Mouse (Mus musculus) layer of hippocampus, postnatal 14 days (tissue): ENCODE data around the gene Syn3. TPM values are rescaled to one million over a fixed set of nuclear protein-coding genes. Genes with fewer than 3 reads are reported as not detected.
"Not testable (repeated sequence)": the region's sequence is repeated elsewhere in the genome, so short reads cannot be mapped to it uniquely, and the experiment has no call there.

Experiments
- DNase-seq, 2 experiments: peaks; one replicate each; pipeline ENCODE4 v3.0.0; 2021 to 2022; ENCODE audit warnings: low spot score in 2 of 2, mixed read lengths in 1 of 2
- total RNA-seq, 2 experiments: library from RNA; stranded (reverse); gene quantifications; 2 replicates each; pipeline ENCODE4 v1.2.3; 2021

Syn3 gene
- total RNA-seq, 2 experiments from 2014 or later = 27.1 to 28.4 TPM

DNA sequence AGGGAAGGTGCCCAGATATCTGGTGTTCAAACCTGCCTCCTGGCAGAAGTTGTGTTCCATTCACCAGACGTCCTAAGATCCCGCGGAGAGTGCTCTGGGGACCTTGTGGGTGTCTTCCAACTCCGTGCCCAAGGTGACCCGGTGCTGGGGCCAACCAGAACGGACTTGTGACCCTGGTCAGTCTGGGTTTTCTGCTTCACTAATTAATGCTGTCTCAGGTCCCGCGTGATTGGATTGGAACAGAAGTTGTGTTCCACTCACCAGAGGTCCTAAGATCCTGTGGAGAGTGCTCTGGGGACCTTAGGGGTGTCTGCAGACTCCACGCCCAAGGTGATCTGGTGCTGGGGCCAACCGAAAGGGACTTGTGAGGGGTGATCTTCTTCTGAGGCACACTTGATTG, 376.2 kb downstream of the Syn3 start:
- DNase-seq = not testable (repeated sequence)

DNA sequence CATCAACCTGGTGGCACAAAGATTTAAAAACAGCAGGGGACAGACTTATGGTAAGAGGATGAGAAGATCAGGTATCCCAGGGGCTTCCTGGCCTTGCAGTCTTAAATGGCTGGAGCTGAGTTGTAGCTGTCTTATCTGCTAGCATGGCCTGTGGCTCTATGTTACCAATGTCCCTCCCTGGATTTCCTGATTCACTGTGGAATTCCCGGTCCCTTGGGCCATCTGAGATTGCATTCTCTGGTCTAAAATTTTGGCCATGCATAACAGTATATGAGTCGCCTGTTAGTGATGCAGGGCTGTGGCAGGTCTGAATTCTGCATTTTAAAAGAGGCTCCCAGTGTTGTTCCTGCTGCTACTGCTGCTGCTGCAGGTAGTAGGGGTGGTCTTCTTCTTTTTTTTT, 382.4 kb downstream of the Syn3 start:
- DNase-seq = no peak

DNA sequence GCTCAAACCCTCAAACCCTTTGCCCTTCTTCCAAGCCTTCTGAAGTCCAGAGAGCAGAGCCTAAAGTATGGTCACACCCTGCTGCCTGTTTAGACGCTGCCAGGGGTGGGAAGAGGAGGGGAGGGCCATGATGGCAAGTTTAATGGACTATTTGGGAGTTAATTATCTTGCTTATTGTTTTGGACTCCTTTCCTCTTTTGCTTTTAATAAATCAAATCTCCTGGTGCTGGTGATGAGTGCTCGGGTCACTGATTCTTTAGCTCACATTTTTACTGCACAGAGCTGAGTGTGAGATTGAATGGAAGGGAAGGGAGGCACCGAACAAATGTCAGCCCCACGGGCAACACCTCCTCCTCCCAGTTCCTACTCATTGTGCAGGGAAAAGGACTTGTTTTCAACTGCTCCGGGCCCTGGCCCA, 384.3 kb downstream of the Syn3 start:
- DNase-seq = no peak

DNA sequence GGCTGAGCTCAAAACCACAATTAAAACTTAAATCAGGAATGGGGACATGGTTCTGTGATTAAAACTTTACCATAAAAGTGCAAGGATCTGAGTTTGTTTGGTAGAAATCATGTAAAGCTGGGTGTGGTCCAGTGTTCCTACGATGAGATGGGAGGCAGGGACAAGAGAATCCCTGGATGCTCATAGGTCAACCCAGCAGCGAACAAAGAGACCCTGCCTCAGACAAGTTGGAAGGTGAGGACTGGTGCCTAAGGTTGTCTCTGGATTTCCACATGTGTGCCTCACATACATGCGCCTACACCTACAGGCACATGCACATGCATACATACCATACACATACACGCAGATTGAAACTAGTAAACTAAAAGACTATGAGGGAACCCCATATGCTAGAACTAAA, 389.9 kb downstream of the Syn3 start:
- no peak for DNase-seq

DNA sequence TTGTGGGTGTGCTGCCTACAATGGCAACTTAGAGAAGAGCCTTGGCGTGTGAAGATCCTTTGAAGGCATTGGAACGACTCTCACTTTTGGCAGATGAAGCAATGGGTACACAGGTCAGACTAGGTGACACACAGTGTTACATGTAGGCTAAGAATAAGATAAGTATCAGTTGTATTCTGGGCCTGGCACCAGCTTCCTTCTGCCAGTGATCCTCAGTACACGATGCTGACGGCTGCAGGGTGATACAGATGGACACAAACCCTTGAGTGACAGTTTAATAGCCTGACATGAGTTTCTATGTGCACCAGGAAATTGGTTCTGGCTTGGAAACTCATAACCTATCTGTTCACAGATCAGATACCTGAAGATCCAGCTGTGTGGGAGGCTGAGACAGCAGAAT, 391.0 kb downstream of the Syn3 start:
- no peak for DNase-seq

DNA sequence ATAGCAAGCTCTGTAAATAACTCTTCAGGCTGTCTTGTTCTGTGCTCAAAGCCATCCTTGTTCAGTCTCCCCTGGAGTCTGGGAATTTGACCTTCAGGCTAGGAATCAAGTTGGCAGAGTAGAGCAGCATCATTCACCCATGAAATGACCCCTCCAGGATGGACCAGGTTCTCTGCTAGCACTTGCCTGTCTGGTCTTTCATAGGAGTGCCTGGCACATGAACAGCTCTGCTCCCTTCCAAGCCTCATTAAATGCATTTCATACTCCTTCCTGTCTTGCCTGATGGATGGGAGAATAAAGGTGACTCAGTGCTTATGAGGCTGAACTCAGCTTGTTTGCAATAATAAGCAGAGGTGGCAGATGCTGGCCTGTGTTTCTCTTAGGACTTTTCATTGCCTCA, 394.7 kb downstream of the Syn3 start:
- no peak for DNase-seq

DNA sequence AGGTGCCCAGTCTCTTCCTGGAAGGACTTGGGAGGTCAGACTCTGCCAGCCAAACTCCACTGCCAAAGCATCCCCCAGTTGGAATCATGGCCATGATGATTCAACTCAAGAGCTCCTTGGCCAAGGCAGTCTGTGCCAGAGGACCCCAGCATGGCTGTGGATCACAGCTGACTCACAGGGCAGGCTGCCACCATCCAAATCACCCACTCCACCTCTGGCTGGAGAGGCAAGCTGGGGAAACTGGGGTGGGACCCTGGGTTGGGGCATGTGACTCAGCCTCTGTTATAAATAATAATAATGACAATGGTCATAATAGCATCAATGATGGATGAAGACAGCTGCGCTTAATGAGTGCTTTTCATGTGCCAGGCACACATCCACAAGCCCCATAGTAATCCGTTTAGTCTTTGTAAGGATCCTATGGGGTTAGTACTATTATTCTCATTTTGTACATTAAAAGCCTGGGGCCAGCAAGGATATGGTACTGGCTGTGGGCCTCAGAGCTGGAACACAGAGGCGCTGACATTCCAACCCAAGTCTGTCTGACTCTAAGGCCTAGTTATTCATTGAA, 398.3 kb downstream of the Syn3 start:
- peak; percentile 24 to 44 for DNase-seq

DNA sequence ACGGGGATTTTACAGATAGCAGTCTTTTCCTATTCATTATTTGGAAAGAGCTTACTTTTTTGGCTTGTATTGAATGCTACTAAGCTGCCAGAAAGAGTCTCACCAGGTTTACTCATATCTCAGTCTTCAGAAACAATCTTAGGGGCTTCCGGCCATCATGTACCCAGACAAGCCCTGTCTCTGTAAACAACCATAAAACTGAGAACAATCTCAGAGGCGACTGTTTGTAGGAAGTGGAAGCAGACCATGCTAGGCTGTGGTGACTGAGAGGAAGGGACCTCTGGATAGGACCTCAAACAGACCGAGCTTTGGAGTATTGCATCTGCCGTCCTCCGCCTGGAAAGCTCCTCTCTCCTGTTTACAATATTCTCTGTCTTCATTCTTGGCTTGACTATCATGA, 400.3 kb downstream of the Syn3 start:
- no peak for DNase-seq

DNA sequence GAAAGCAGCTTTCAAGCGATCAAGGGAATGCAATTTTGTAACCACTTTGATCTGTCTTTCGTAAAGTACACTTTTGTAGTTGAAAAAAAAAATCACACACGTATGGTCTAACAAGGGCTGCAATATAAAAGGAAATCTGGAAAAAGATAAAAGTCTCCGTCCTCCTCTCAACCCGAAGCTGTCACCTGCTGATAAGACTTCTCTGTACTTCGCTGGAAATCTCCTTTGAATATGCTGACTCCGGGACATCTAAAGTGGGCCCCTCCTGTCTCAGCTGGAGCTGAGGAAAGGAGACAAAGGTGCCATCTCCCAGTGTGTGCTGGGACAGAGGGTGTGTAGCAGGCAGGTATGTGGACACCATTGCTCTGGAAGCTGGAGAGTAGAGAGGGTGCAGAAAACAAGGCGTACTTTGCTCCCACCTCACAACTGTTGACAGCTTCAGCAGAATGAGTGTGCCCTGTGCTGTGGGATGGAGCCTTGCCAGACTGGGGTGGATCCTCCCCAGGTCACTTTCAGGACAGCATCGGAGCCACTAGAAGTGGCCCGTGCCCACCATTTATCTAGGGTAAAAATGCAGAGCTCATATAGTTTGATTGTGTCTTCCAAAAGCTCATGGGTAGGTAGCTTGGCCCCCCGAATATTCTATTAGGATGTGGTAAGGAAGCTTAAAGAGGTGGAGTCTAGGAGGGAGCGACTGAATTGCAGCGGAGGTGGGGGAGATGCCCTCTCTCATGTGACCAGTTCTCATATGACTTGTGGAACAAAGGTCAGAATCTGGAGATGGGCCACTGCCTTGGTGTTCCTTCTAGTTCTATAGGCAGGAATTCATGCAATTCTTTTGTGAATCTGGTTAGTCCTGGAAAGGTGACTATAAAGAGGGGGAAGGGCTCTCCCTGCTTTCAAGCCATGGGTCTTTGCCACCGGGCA, 405.3 kb downstream of the Syn3 start:
- no peak for DNase-seq

DNA sequence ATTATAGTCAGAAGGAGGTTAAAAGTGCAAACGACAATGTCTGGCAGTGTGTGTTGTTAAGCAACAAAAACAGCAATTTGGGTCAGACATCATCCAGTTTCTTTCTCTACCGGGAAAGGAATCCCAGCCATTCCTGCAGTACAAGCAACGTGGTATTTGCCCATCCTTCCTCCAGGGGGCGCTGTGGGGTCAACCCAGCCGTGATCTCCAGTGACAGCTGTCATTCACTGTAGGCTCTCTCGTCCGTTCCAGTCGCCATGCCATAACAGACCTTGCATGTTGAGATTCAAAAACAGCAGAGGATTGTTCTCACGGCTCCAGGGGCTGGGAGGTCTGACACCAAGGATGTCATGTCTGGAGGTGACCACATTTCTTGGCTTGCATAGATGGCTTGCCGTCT, 406.8 kb downstream of the Syn3 start:
- peak in 1 of 2 experiments; percentile 16 for DNase-seq

DNA sequence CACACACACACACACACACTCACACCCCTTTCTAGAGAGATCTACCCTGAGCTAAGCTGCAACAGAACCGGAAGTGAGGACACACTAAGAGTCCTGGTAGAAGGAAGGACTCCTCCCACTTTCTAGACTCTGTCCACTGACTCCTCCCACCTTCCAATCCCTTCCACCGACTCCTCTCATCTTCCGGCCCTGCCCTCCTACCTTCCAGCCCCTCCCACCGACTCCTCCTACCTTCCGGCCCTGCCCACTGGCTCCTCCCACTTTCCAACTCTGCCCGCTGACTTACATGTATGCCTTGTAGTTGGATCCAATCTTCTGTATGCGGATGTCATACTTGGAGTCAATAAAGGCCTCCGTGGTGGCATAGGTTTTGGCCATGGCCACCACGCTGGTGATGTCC, 418.8 kb downstream of the Syn3 start:
- DNase-seq = no peak

DNA sequence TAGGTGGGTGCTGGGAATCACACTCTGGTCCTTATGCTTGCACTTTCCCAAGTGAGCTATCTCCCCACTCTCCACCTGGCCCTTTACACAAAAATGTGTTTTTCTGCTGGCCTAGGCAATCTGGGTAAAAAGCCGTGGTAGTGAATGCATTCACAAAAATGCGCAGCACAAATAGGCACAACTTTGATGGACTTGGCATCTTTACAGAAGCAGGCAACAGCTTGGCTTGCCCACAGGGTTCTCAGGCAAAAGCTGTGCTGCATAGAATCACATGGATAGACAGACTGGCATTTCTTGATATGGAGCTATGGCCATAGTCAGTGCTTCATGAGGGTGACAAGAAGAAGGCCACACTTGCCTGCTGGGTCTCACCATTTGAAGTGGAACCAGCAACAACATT, 419.9 kb downstream of the Syn3 start:
- DNase-seq = no peak

DNA sequence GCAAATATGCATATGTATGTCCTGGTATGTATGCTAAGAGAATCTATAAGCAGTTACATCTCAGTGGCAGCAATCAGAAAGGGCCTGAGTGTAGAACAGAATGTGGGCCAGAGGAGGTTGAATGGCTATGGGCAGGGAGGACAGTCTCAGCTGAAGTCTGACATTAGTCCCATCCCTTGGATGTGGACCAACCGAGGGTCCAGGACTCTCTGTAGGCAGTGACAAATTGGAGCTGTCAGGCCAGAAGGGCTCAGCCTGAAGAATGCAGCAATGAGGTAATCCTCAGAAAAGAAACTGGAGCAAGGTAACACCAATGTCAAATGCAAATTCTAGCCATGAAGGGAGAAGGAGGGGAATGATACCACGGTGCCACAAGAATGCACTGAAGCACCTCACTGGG, 421.4 kb downstream of the Syn3 start:
- no peak for DNase-seq

DNA sequence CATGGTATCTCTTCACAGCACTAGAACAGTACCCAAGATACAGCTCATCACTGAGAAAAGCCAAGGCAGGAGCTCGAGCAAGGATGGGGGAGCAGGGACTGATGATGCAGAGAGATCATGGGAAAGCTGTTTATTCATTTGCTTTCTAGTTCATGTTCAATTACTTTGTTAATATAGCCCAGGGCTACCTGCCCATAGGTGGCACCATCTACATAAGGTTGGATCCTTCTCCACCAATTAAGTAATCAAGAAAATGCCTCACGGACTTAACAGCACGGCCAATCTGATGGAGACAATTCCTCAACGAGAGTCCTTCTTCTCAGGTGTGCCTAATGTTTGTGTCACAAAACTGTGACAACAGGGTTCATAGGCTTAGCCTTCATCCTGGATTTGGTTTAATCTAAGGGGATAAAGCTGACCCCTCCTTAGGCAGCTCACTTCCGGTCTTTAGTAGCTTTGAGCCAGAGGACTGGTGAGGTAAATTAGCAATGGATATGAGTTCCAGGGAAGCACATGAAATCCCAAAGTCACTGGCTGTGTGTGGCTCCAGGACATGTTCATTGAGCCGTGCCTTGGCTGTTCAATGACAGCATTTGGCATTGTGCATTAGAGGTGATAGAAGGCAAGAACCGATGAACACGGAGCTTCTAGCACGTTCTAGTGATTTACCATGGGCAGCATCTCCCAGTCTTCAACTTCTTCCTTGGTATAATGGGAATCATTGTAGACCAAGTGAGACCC, 423.6 kb downstream of the Syn3 start:
- no peak for DNase-seq

DNA sequence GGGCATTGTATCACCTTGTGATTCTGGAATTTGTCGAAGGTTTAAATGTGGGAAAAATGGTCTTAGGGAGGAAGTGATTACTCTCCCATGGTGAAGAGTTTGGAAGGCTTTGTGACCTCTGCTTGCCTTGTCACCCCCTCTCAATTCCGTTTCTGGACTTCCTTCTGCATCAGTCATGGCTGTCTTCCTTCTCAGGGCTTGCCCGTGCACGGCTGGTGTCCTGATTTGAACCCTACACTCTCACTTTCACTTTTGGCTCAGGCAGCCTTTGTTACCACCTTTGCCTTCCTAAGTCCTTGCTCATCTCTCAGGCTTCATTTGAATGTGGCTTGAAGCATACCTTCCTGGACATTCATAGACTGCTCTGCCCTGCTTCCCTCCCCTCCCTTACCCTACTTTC, 424.6 kb downstream of the Syn3 start:
- no peak for DNase-seq

DNA sequence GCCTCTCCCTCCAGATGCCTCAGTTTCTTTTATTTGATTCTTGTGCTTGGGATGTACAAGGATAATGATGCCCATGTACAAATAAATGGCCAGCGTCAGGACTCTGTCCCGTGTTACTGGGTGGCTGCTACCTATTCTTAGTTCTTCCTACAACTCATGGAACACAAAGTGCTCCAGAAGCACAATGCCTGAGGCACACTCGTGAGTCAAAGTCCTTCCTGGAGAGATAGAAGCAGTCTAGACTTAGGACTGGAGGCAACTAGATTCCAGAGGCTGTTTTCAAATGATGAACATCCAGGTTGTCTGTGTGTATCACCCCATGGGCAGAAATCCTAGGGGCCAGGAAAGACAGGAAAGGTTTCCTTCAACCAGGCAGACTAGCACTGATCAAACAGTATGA, 427.9 kb downstream of the Syn3 start:
- DNase-seq = no peak

DNA sequence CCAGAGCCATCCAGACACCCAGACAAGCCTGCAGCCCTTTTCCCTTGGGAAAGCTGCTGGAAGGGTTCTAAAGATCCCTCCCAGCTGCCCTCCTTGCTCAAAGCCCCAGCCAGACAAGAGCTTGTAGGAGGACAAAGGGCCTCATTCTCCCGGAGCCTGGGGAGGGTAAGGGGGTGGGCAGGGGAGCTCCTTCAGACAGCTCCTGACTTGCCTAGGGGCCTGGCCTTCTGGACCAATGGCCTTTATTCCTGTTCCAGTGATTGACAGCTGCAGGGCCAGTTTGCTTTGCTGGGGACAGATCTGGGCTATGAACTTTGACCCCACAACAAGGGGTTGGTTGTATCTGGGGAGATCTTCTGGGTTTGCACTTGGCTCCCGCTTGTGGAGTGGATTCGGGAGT, 429.4 kb downstream of the Syn3 start:
- no peak for DNase-seq

DNA sequence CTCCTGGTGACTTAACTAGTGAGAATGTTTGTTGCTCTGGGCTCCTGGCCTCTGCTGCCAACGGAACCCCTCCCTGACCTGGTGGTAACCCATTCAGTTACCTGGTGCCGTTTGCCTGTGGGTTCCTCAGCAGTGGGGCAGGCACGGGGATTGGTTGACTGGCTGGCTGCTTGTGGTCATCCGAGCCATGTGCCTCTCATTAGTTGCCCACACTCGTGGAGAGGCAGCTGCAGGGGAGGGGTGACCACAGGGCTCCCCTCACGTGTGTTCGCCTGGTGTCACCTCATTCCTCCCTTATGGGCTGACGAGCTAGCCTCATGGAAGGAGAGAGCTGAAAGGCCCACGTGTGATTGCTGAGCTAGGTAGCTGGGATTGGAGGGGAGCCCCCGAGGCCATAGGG, 430.8 kb downstream of the Syn3 start:
- no peak for DNase-seq

DNA sequence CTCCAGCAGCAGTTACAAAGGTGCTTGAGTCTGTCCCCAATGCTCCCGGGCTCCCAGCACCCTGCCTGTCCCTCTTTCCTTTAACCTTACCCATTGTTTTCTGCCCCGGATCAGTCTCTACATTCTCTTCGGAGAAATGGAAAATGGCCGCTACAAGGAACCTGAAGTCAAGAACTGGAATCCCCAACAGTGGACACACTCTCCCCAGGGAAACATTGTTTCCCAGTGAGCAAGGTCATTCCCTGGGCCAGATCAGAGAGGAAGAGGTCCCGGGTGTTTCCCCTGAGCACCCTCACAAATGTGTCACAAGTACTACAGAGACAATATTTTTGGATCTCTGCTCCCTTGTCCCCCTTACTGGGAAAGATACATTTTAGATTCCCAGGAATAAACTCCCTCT, 432.0 kb downstream of the Syn3 start:
- no peak for DNase-seq

DNA sequence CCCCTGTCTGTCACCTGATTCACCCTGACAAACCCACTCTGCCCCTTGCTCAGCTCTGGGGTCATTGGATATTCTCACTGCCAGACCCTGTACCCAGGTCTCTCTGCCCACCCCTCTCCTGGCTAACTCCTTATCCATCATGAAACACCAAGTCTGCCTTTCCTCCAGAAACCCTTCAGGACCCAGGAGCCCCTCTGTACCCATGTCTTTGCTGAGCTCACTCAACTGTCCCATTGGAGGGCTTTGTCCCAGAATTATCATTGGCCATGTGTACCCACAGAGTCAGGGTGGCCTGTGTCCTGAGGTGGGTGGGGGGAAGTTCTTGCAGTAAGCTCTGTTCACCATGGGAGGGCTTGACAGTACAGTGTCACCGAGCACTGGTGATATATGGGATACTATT, 433.0 kb downstream of the Syn3 start:
- no peak for DNase-seq

DNA sequence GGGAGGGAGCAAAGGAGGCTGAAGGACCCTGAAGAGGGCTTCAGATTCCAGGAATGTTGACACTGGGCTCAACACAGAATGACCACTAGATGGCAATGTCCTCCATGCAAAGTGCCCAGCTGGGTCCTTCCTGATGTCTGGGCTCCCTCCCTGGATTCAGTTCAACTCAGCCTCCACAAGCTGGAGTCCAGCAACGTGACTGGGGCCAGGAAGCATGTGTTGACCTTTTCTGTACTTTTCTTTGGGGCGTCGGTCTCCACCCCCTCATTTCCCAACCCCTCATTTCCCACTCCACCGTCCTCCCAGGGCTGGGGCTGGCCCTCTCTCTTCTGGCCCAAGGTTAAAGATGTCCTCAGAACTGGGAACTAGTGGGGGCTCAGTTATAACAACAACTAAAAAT, 433.8 kb downstream of the Syn3 start:
- DNase-seq = peak; percentile 61 to 83

DNA sequence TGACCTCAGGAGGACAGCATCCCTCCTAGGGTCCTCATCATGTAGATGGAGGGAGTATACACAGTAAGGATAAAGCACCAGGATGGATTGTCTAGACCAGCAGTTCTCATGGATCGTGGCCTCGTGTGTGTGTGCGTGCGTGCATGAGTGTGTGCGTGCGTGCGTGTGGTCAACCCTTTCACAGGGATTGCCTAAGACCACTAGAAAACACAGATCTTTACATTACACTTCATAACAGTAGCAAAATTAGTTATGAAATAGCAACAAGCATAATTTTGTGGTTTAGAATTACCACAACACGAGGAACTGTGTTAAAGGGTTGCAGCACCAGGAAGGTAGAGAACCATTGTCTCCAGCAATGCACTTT, 435.7 kb downstream of the Syn3 start:
- DNase-seq = no peak
